Mouse (Mus musculus): ENCODE measurements around the gene Arfgap3. TPM values are rescaled to one million over a fixed set of nuclear protein-coding genes. Genes with fewer than 3 reads are reported as not detected.

Arfgap3 gene
- total RNA-seq, 4 experiments from 2014 or later: 21.8 to 28.5 (median 23.8) TPM

- no peak for DNase-seq (ENCODE audit: low spot score in 2 of 2)
Observed at GRCm38 (mm10) chr15:83254372-83255070, 95.5 kb downstream of the Arfgap3 start.

GRCm38 (mm10) chr15:83252060-83252459, 98.0 kb downstream of the Arfgap3 start:
- DNase-seq (ENCODE audit: low spot score in 2 of 2): no peak

GRCm38 (mm10) chr15:83251176-83252004, 98.7 kb downstream of the Arfgap3 start, which contains the start of gene A4galt:
TSS of gene A4galt (minus strand) at chr15:83251774.
- DNase-seq (ENCODE audit: low spot score in 2 of 2): no peak

GRCm38 (mm10) chr15:83250651-83251175, 99.3 kb downstream of the Arfgap3 start:
- DNase-seq (ENCODE audit: low spot score in 2 of 2): no peak

Other genes with a start within 250 kb of the Arfgap3 start
- 100 to 1,000 TPM; 128 to 155 (median 146) TPM for gene Rrp7a, start 227.4 kb downstream of the Arfgap3 start, total RNA-seq (2022)
- gene Poldip3, start 200.9 kb downstream of the Arfgap3 start, total RNA-seq (2022): 10 to 100 TPM; 93.8 to 98.2 (median 96.0) TPM
- 10 to 100 TPM; 74.6 to 85.7 (median 80.2) TPM for gene Cyb5r3, start 177.7 kb downstream of the Arfgap3 start, total RNA-seq (2022)
- gene A4galt, start 98.5 kb downstream of the Arfgap3 start, total RNA-seq (2022): 1 to 10 TPM; 3.2 to 5.9 (median 5.4) TPM
- gene Pacsin2, start 114.4 kb upstream of the Arfgap3 start, total RNA-seq (2022): 100 to 1,000 TPM in 2 of 4 experiments, 10 to 100 TPM in 2; 86.2 to 103 (median 98.5) TPM
- gene Ttll1, start 160.6 kb upstream of the Arfgap3 start, total RNA-seq (2022): 10 to 100 TPM; 48.1 to 53.0 (median 49.1) TPM
- under 1 TPM in 3 of 4 experiments, not detected in 1; 0.40 to 0.70 (median 0.54) TPM for gene Bik, start 176.6 kb upstream of the Arfgap3 start, total RNA-seq (2022)
- 10 to 100 TPM in 3 of 4 experiments, 1 to 10 TPM in 1; 8.7 to 12.8 (median 10.5) TPM for gene Tspo, start 213.3 kb upstream of the Arfgap3 start, total RNA-seq (2022)
- 10 to 100 TPM; 21.5 to 30.0 (median 28.1) TPM for gene Mcat, start 213.5 kb upstream of the Arfgap3 start, total RNA-seq (2022)
- 10 to 100 TPM in 1 of 4 experiments, 1 to 10 TPM in 3; 9.3 to 10.6 (median 10.0) TPM for gene Ttll12, start 244.9 kb upstream of the Arfgap3 start, total RNA-seq (2022)